Mouse (Mus musculus) hindbrain, embryonic 16.5 days (tissue): Measurements from ENCODE around the gene Glis3. TPM values are rescaled to one million over a fixed set of nuclear protein-coding genes. Genes with fewer than 3 reads are reported as not detected.

ENCODE experiments used
- ATAC-seq: fragments of 200-750 bp; cut with Nextera tagmentation; 2 replicates; pipeline ENCODE4 v1.8.0; 2017; ENCODE audit warnings: moderate TSS enrichment, moderate library complexity
- H3K27ac ChIP-seq: fragments of 300-500 bp; sonication (generic); 2 replicates; pipeline ENCODE4 v1.5.1; 2014; ENCODE audit warnings: low read depth, mild to moderate bottlenecking, control low read depth, low read length, moderate library complexity
- H3K27me3 ChIP-seq: fragments of 300-500 bp; sonication (generic); replicated peaks from 2 replicates; pipeline ENCODE4 v1.6.1; 2014; ENCODE audit warnings: low read length; ENCODE audit not compliant: control insufficient read depth, insufficient read depth
- H3K36me3 ChIP-seq: fragments of 300-500 bp; sonication (generic); 2 replicates; pipeline ENCODE4 v1.6.1; 2014; ENCODE audit warnings: mild to moderate bottlenecking, low read length, moderate library complexity, mixed read lengths; ENCODE audit not compliant: control insufficient read depth, insufficient read depth
- H3K4me1 ChIP-seq: fragments of 300-500 bp; sonication (generic); 2 replicates; pipeline ENCODE4 v1.6.1; 2014; ENCODE audit warnings: low read depth, low read length; ENCODE audit not compliant: control insufficient read depth, insufficient read depth
- H3K4me2 ChIP-seq: fragments of 300-500 bp; sonication (generic); 2 replicates; pipeline ENCODE4 v1.6.1; 2014; ENCODE audit warnings: mild to moderate bottlenecking, low read length, control low read depth, moderate library complexity
- H3K4me3 ChIP-seq: fragments of 300-500 bp; sonication (generic); 2 replicates; pipeline ENCODE4 v1.5.1; 2014; ENCODE audit warnings: mild to moderate bottlenecking, low read length, control low read depth, moderate library complexity
- H3K9ac ChIP-seq: fragments of 300-500 bp; sonication (generic); 2 replicates; pipeline ENCODE4 v1.6.1; 2014; ENCODE audit warnings: low read depth, mild to moderate bottlenecking, control low read depth, low read length, moderate library complexity
- H3K9me3 ChIP-seq: fragments of 300-500 bp; sonication (generic); 2 replicates; pipeline ENCODE4 v1.6.1; 2014; ENCODE audit warnings: mild to moderate bottlenecking, low read length, moderate library complexity; ENCODE audit not compliant: control insufficient read depth
- WGBS: fragments of 180-500 bp; shearing (Covaris S2); extraction: QIAGEN DNeasy Blood & Tissue Kit; methylation state at CpG from one replicate; pipeline ENCODE4 v1.1.7; 2014; 5-methylcytosine and 5-hydroxymethylcytosine counted together
- polyA plus RNA-seq: library from polyadenylated mRNA; unstranded; fragments of >200 nt; fragmentation: Nextera tagmentation; extraction: Ambion mirVana; gene quantifications from 2 replicates; pipeline ENCODE4 v1.2.1, GENCODE M21; 2015

Glis3 gene
- polyA plus RNA-seq, 1 experiment from 2014 or later, result 2.5 TPM

DNA sequence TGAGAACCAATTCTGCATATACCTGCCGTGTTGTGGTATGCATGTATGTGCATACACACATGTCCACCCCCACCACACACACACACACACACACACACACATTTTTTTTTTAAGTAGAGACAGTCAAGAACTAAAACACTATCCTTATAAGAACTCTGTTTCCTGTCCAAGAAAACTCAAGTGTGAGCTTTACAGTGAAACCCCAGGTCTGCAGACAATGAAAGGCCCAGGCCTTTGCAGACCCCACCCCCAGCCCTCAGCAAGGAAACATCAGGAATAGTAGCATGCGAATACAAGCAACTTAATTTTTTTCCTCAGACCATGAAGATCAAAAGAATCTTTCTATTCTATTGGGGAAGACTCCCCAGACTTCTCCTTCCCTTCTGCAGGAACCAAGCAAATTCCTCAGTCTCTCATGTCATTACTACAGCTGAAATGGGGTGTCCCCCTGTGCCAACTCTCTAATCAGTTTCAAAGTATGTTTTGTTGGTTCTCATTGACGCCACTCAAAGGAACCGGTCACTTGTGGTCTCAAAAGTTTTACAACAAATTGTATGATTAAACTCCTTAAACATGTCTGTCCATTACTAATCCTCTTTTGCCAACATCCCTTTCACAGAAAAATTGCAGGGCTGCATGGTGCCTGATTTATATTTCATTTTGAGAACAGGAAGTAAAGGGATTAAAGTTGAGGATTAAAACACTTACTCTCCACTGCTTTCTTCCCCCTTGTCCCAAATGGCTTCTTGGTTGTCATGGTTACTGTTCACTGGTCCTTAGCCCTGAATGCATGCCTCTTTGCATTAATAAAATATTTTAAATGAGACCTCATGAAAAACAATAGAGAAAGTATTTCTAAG lies 343.0 kb downstream of the Glis3 start:
- ATAC-seq, result no peak
- H3K27ac ChIP-seq, result no peak overlapping the region
- H3K4me3 ChIP-seq, result no peak overlapping the region
- no peak overlapping the region for H3K9ac ChIP-seq
- no peaks in the 10 kb centered on the region for H3K27me3 ChIP-seq
- H3K9me3 ChIP-seq, result no peaks in the 10 kb centered on the region
- no peak overlapping the region for H3K4me2 ChIP-seq
- no peaks in the 10 kb centered on the region for H3K36me3 ChIP-seq
- 30% methylated on average over 4 of the region's 4 CpGs for WGBS
- peaks cover 15% of the 10 kb centered on the region for H3K4me1 ChIP-seq

DNA sequence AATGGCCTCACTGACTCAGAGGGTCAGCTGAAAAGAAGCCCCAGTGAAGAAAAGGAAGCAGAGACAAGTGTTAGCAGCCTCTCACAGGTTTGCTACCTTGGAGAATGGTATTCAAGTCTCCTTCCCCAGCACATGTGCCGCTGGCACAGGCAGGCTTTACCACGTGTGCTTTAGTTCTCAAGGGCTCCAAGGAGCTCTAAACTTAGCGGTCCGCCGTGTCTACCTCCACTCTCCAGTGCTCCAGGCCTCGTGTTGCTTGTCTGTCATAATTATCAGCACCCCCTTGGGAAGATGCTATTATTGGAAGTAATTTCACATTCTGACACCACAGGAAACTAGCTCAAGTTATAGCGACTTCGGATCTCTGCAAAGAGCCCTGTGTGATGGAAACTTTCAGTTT lies 344.0 kb downstream of the Glis3 start:
- peak; percentile 48; the same call in 1 of the 2 replicates for ATAC-seq
- 27% methylated on average over 8 of the region's 8 CpGs for WGBS

DNA sequence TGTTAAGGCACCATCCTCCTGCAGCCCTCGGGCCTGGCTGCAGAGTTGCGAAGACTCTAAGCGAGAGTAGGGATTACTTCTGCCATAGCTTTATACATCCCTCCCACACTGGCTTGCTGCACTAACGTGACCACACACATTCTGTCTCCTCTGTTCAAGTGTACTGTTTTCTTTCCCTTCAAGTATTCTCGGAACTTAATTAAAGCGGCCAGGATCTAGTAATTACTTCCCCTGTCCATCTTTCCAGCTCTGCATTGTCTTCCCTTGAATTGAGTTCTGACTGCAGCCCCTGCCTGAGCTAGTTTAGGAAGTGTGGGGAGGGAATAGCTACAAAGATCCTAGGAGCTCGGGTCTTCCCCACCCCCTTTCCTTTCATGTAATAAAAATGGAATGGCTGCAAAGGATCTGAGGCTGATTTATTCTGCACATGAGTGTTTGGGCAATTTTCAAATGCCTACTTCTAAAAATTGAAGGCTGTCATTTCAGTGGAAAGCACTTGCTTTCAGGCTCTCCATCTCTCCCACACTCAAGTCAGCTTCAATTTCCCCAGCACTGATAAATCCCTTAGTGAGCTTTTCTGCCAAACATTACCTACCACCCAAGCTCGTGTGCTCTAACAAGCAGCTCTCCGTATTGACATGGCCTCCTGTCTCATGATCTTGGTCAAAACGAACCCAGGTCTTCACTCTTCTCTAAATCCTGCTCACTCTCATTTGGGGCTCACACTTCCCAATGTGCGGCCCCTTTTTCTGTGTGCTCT lies 346.7 kb downstream of the Glis3 start:
- ATAC-seq, result peak; percentile 51; the same call in 1 of the 2 replicates
- 31% methylated on average over 11 of the region's 11 CpGs for WGBS
- peak overlapping the region; percentile 31; the same call in 1 of the 2 replicates for H3K27ac ChIP-seq

More for the DNA sequence above, 344.0 kb downstream of the Glis3 start:
- H3K27ac ChIP-seq, result no peak overlapping the region
- no peaks in the 10 kb centered on the region for H3K27me3 ChIP-seq
- H3K9me3 ChIP-seq, result no peaks in the 10 kb centered on the region
- H3K4me2 ChIP-seq, result no peak overlapping the region
- H3K9ac ChIP-seq, result no peak overlapping the region
- H3K4me3 ChIP-seq, result no peak overlapping the region
- H3K36me3 ChIP-seq, result no peaks in the 10 kb centered on the region
- H3K4me1 ChIP-seq, result peaks cover 15% of the 10 kb centered on the region

DNA sequence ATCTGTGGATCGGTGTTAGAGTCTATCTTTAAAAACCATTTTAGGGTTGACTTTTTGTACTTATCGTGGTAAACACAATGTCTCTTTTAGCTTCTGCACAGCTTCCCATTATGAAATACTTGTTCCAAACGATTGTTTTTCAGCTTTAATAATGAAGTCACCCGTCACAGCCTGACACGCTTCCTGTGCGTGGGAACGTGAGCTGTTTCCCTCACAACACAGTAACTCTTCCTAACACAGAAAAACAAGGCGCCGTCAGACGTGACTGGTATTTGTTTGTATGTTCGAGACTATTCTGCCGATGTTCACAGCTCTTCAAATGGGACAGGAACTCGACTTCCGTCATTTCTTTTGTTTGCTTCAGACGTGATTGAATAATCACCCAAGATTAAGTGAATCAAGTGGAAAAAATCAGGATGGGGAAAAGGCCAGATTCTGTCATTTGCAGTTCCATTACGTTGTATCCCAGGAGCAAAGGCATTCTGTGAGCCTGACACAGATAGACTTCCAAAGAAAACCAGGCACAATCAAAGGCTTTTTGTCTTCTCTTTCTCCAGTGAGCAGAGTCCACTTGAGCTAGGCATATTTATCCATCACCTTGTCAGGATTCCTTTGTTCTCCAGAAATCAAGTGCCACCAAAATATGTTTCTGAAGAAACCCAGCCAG lies 351.3 kb downstream of the Glis3 start:
- H3K4me2 ChIP-seq, result no peak overlapping the region
- H3K27ac ChIP-seq, result no peak overlapping the region
- no peak overlapping the region for H3K4me3 ChIP-seq
- H3K9ac ChIP-seq, result no peak overlapping the region
- H3K9me3 ChIP-seq, result no peaks in the 10 kb centered on the region
- no peaks in the 10 kb centered on the region for H3K27me3 ChIP-seq
- H3K36me3 ChIP-seq, result no peaks in the 10 kb centered on the region
- peaks cover 4% of the 10 kb centered on the region for H3K4me1 ChIP-seq
- 24% methylated on average over 16 of the region's 16 CpGs for WGBS
- ATAC-seq, result no peak

More for the DNA sequence above, 346.7 kb downstream of the Glis3 start:
- Histone ChIP-seq H3K9me3 (no peaks in the 10 kb centered on the region), H3K4me2 (no peak overlapping the region), H3K4me1 (peaks cover 15% of the 10 kb centered on the region), H3K4me3 (no peak overlapping the region), H3K27me3 (no peaks in the 10 kb centered on the region), H3K9ac (no peak overlapping the region), H3K36me3 (no peaks in the 10 kb centered on the region)

DNA sequence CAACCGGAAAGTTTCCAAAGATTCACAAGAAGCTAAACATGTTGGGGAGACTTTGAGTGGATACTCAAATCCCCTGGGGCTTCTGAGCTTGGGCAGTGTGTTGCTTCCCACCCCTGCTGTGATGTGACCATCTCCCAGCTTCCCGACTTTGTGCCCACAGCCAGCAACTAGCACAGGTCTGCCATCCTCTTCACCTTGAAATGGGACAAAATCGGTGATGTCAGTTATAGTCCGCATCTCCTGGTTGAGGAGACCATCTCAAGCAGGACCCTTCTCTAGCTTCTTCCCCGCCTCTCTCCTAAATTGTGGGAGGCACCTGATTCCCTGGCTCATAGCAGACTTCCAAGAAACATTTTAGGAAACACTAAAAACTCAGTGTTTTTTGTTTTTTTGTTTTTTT lies 352.3 kb downstream of the Glis3 start:
- Histone ChIP-seq H3K27ac (no peak overlapping the region), H3K36me3 (no peaks in the 10 kb centered on the region), H3K4me3 (no peak overlapping the region), H3K9me3 (no peaks in the 10 kb centered on the region), H3K27me3 (no peaks in the 10 kb centered on the region), H3K9ac (no peak overlapping the region), H3K4me2 (no peak overlapping the region), H3K4me1 (no peaks in the 10 kb centered on the region)
- no peak for ATAC-seq
- 95% methylated on average over 5 of the region's 5 CpGs for WGBS

DNA sequence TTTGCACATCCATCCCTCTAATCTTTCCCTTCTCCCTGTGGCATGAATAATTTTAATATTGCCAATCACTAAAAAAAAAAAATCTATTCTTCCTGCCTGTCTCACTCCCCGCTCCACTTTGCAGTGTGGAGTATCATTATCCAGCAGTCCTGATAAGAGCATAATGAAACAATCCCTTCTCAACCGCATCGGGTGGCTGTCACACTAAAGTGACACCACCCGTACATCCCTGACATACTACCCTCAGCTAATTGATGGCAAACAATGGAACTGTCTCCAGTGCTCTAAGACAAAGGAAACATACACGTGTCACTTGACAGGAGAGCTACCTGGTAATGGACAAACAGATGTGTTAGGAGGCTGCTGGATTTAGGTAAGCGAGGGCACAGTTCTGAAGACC lies 373.8 kb downstream of the Glis3 start:
- Histone ChIP-seq H3K9me3 (no peaks in the 10 kb centered on the region), H3K4me3 (no peak overlapping the region), H3K4me1 (peaks cover 10% of the 10 kb centered on the region), H3K9ac (no peak overlapping the region), H3K27me3 (no peaks in the 10 kb centered on the region), H3K27ac (peak overlapping the region; percentile 11; the same call in 1 of the 2 replicates), H3K36me3 (no peaks in the 10 kb centered on the region), H3K4me2 (no peak overlapping the region)
- 32% methylated on average over 6 of the region's 6 CpGs for WGBS
- peak; percentile 37; the same call in 1 of the 2 replicates for ATAC-seq

DNA sequence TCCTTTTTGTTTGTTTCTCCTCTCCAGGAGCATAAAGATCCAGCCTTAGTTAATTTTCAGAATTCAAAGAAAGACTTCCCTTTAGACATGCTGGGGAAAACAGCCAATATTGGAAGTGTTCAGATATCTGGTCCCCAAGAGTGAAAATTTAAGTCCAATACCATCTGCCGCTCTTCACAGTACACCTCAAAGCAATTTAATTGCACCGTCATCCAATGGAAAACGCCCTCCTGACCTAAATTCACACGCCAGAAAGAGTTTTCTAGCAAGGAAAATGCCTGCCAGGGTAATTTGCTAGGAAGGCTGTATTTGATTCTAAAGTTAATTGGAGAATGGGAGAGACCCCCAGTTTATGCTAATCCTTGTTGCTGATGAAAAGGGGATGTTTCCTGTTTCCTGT lies 374.4 kb downstream of the Glis3 start:
- Histone ChIP-seq H3K9me3 (no peaks in the 10 kb centered on the region), H3K4me1 (peaks cover 10% of the 10 kb centered on the region), H3K36me3 (no peaks in the 10 kb centered on the region), H3K27me3 (no peaks in the 10 kb centered on the region), H3K4me3 (no peak overlapping the region), H3K9ac (no peak overlapping the region), H3K27ac (no peak overlapping the region), H3K4me2 (no peak overlapping the region)
- 27% methylated on average over 4 of the region's 4 CpGs for WGBS
- no peak for ATAC-seq

DNA sequence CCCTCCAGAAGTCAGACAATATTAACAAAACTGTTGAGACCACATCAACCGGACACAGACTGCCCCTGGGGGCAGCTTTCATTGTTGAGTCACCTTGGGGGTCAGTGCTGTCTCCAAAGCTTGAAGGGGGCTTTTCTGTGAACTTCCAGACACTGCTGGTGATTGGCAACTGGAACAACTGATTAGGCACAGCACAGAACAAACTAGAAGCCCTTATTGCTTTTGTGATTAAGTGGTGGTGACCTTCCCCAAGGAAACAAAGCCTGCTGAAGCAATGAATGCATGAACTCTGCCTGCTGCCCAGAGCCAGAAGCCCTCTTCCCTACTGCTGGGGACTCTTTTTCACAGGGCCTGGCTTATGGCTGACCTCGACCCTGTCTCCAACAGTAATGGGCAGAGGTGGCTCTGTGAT lies 377.0 kb downstream of the Glis3 start:
- Histone ChIP-seq H3K27me3 (no peaks in the 10 kb centered on the region), H3K9me3 (no peaks in the 10 kb centered on the region), H3K4me3 (no peak overlapping the region), H3K4me1 (peaks cover 10% of the 10 kb centered on the region), H3K36me3 (no peaks in the 10 kb centered on the region), H3K9ac (no peak overlapping the region), H3K27ac (no peak overlapping the region), H3K4me2 (no peak overlapping the region)
- peak; percentile 38; the same call in 1 of the 2 replicates for ATAC-seq
- 7% methylated on average over 2 of the region's 2 CpGs for WGBS

DNA sequence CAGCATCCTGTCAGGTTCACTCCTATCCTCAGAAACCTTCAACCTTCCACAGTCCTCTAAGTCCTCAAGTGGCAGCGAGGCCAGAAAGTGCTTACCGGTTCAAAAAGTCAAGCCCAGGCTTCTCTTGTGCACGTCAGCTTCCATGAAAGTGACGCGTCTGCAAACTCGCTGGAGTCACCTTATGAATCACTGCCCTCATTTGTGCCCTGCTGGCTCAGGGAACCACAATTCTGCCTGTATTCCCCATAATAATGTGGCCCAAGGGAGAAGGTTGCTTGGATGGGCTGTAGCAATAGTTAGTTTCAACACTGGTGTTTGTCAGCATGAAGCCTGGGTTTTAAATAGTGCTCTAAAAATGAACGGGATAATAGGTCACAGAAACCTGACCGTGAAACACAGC lies 379.7 kb downstream of the Glis3 start:
- 69% methylated on average over 8 of the region's 8 CpGs for WGBS
- H3K36me3 ChIP-seq, result no peaks in the 10 kb centered on the region
- ATAC-seq, result no peak

More for the DNA sequence above, 379.7 kb downstream of the Glis3 start:
- Histone ChIP-seq H3K27me3 (no peaks in the 10 kb centered on the region), H3K4me2 (no peak overlapping the region), H3K4me1 (peaks cover under 1% of the 10 kb centered on the region; the same call in 1 of the 2 replicates), H3K9me3 (no peaks in the 10 kb centered on the region), H3K9ac (no peak overlapping the region), H3K27ac (no peak overlapping the region), H3K4me3 (no peak overlapping the region)
